Mouse (Mus musculus): ENCODE results near the gene Nmrk1.

The Nmrk1 gene

GRCm38 (mm10) chr19:18652592-18652991 is 20.8 kb downstream of the Nmrk1 start:
- no peak for DNase-seq (ENCODE audit: low spot score in 2 of 2)

- no peak for DNase-seq (ENCODE audit: low spot score in 2 of 2)
These were observed 21.3 kb downstream of the Nmrk1 start for GRCm38 (mm10) chr19:18653058-18653457.

- DNase-seq (ENCODE audit: low spot score in 2 of 2), result no peak
These were observed 22.6 kb downstream of the Nmrk1 start for GRCm38 (mm10) chr19:18654330-18654729.

GRCm38 (mm10) chr19:18654984-18655383 is 23.2 kb downstream of the Nmrk1 start:
- no peak for DNase-seq (ENCODE audit: low spot score in 2 of 2)

- DNase-seq (ENCODE audit: low spot score in 2 of 2), result no peak
These were observed 24.2 kb downstream of the Nmrk1 start for GRCm38 (mm10) chr19:18655999-18656398.

- DNase-seq (ENCODE audit: low spot score in 2 of 2), result no peak
These were observed 26.7 kb downstream of the Nmrk1 start for GRCm38 (mm10) chr19:18658473-18658872.

GRCm38 (mm10) chr19:18659349-18659748 is 27.6 kb downstream of the Nmrk1 start:
- no peak for DNase-seq (ENCODE audit: low spot score in 2 of 2)

- DNase-seq (ENCODE audit: low spot score in 2 of 2), result no peak
These were observed 28.7 kb downstream of the Nmrk1 start for GRCm38 (mm10) chr19:18660466-18660865.

GRCm38 (mm10) chr19:18661683-18662082 is 29.9 kb downstream of the Nmrk1 start:
- no peak for DNase-seq (ENCODE audit: low spot score in 2 of 2)

GRCm38 (mm10) chr19:18663904-18664303 is 32.2 kb downstream of the Nmrk1 start:
- DNase-seq (ENCODE audit: low spot score in 2 of 2), result no peak

- DNase-seq (ENCODE audit: low spot score in 2 of 2), result no peak
These were observed 35.2 kb downstream of the Nmrk1 start for GRCm38 (mm10) chr19:18666966-18667365.

- DNase-seq (ENCODE audit: low spot score in 2 of 2), result no peak
These were observed 37.8 kb downstream of the Nmrk1 start for GRCm38 (mm10) chr19:18669551-18669950.

GRCm38 (mm10) chr19:18670608-18671007 is 38.9 kb downstream of the Nmrk1 start, which contains the start of gene Carnmt1:
Gene Carnmt1 (plus strand): TSS chr19:18670764.
- DNase-seq (ENCODE audit: low spot score in 2 of 2), result peak; percentile 98 to 99

- DNase-seq (ENCODE audit: low spot score in 2 of 2), result peak in 1 of 2 experiments; percentile 38
These were observed 39.4 kb downstream of the Nmrk1 start for GRCm38 (mm10) chr19:18671056-18671741.

- no peak for DNase-seq (ENCODE audit: low spot score in 2 of 2)
These were observed 40.7 kb downstream of the Nmrk1 start for GRCm38 (mm10) chr19:18672498-18672897.

GRCm38 (mm10) chr19:18673116-18673515 is 41.4 kb downstream of the Nmrk1 start:
- no peak for DNase-seq (ENCODE audit: low spot score in 2 of 2)

- no peak for DNase-seq (ENCODE audit: low spot score in 2 of 2)
These were observed 50.4 kb downstream of the Nmrk1 start for GRCm38 (mm10) chr19:18682142-18682541.

GRCm38 (mm10) chr19:18687556-18687955 is 55.8 kb downstream of the Nmrk1 start:
- no peak for DNase-seq (ENCODE audit: low spot score in 2 of 2)

GRCm38 (mm10) chr19:18692176-18692575 is 60.4 kb downstream of the Nmrk1 start:
- DNase-seq (ENCODE audit: low spot score in 2 of 2), result no peak

- DNase-seq (ENCODE audit: low spot score in 2 of 2), result no peak
These were observed 61.0 kb downstream of the Nmrk1 start for GRCm38 (mm10) chr19:18692768-18693167.

GRCm38 (mm10) chr19:18695116-18695515 is 63.4 kb downstream of the Nmrk1 start:
- DNase-seq (ENCODE audit: low spot score in 2 of 2), result no peak

- no peak for DNase-seq (ENCODE audit: low spot score in 2 of 2)
These were observed 63.8 kb downstream of the Nmrk1 start for GRCm38 (mm10) chr19:18695552-18695951.

Data from urinary bladder, postnatal 4 days (tissue).